Mouse (Mus musculus) midbrain, embryonic 16.5 days (tissue): ENCODE measurements around the gene Blmh. TPM values are rescaled to one million over a fixed set of nuclear protein-coding genes. Genes with fewer than 3 reads are reported as not detected.

Experiments
- ATAC-seq: fragments of 200-750 bp; cut with Nextera tagmentation; 2 replicates; pipeline ENCODE4 v1.8.0; 2017; ENCODE audit warnings: moderate TSS enrichment
- H3K27ac ChIP-seq: fragments of 300-500 bp; sonication (generic); 2 replicates; pipeline ENCODE4 v1.5.1; 2014; ENCODE audit warnings: mild to moderate bottlenecking, low read length, mixed read lengths
- H3K27me3 ChIP-seq: fragments of 300-500 bp; sonication (generic); 2 replicates; pipeline ENCODE4 v1.6.1; 2014; ENCODE audit warnings: low read depth, low read length, mixed read lengths; ENCODE audit not compliant: control insufficient read depth, insufficient read depth
- H3K36me3 ChIP-seq: fragments of 300-500 bp; sonication (generic); 2 replicates; pipeline ENCODE4 v1.6.1; 2014; ENCODE audit warnings: mild to moderate bottlenecking, low read length, moderate library complexity, mixed read lengths; ENCODE audit not compliant: control insufficient read depth, insufficient read depth
- H3K4me1 ChIP-seq: fragments of 300-500 bp; sonication (generic); 2 replicates; pipeline ENCODE4 v1.6.1; 2014; ENCODE audit warnings: mild to moderate bottlenecking, low read length, mixed read lengths; ENCODE audit not compliant: control insufficient read depth, insufficient read depth
- H3K4me2 ChIP-seq: fragments of 300-500 bp; sonication (generic); 2 replicates; pipeline ENCODE4 v1.6.1; 2014; ENCODE audit warnings: mild to moderate bottlenecking, low read length, mixed read lengths
- H3K4me3 ChIP-seq: fragments of 300-500 bp; sonication (generic); 2 replicates; pipeline ENCODE4 v1.5.1; 2014; ENCODE audit warnings: low read depth, mild to moderate bottlenecking, low read length, moderate library complexity, mixed read lengths
- H3K9ac ChIP-seq: fragments of 300-500 bp; sonication (generic); 2 replicates; pipeline ENCODE4 v1.6.1; 2014; ENCODE audit warnings: low read depth, low read length, mixed read lengths
- H3K9me3 ChIP-seq: fragments of 300-500 bp; sonication (generic); replicated peaks from 2 replicates; pipeline ENCODE4 v1.6.1; 2014; ENCODE audit warnings: mild to moderate bottlenecking, low read length, mixed read lengths; ENCODE audit not compliant: control insufficient read depth, poor library complexity, severe bottlenecking
- WGBS: fragments of 180-500 bp; shearing (Covaris S2); extraction: QIAGEN DNeasy Blood & Tissue Kit; methylation state at CpG from one replicate; pipeline ENCODE4 v1.1.7; 2014; 5-methylcytosine and 5-hydroxymethylcytosine counted together
- polyA plus RNA-seq: library from polyadenylated mRNA; unstranded; fragments of >200 nt; fragmentation: Nextera tagmentation; extraction: Ambion mirVana; gene quantifications from 2 replicates; pipeline ENCODE4 v1.2.1, GENCODE M21; 2015

Blmh gene
- polyA plus RNA-seq: 139 and 151 TPM in 2 replicates

- H3K27ac ChIP-seq: no peak within 1 kb of the TSS
- no peaks in the 10 kb centered on the region for H3K36me3 ChIP-seq
- WGBS: 80% methylated on average over 6 of the region's 6 CpGs
- H3K9me3 ChIP-seq: no peaks in the 10 kb centered on the region
- ATAC-seq: no peak
- no peaks in the 10 kb centered on the region for H3K4me1 ChIP-seq
- H3K27me3 ChIP-seq: no peaks in the 10 kb centered on the region
- no peak within 1 kb of the TSS for H3K4me2 ChIP-seq
- no peak within 1 kb of the TSS for H3K9ac ChIP-seq
- H3K4me3 ChIP-seq: no peak within 1 kb of the TSS
These were observed at the start of gene Blmh for GRCm38 (mm10) chr11:76924759-76925236. TSS of gene Blmh (plus strand) at chr11:76924809.

- Histone ChIP-seq H3K36me3 (no peaks in the 10 kb centered on the region), H3K27me3 (no peaks in the 10 kb centered on the region), H3K4me3 (no peak overlapping the region), H3K4me1 (no peaks in the 10 kb centered on the region), H3K9ac (no peak overlapping the region), H3K9me3 (no peaks in the 10 kb centered on the region), H3K4me2 (no peak overlapping the region), H3K27ac (no peak overlapping the region)
- 83% methylated on average over 5 of the region's 5 CpGs for WGBS
- ATAC-seq: no peak
These were observed 44.8 kb upstream of the Blmh start for GRCm38 (mm10) chr11:76879816-76880215.

- ATAC-seq: no peak
- WGBS: 27% methylated on average over 5 of the region's 5 CpGs
- H3K4me1 ChIP-seq: no peaks in the 10 kb centered on the region
- H3K4me3 ChIP-seq: no peak overlapping the region
- H3K36me3 ChIP-seq: no peaks in the 10 kb centered on the region
- no peaks in the 10 kb centered on the region for H3K9me3 ChIP-seq
- H3K27me3 ChIP-seq: no peaks in the 10 kb centered on the region
- H3K4me2 ChIP-seq: no peak overlapping the region
- no peak overlapping the region for H3K9ac ChIP-seq
- no peak overlapping the region for H3K27ac ChIP-seq
These were observed 40.2 kb upstream of the Blmh start for GRCm38 (mm10) chr11:76884451-76884850.

- Histone ChIP-seq H3K27me3 (no peaks in the 10 kb centered on the region), H3K4me2 (no peak overlapping the region), H3K36me3 (no peaks in the 10 kb centered on the region), H3K9me3 (no peaks in the 10 kb centered on the region), H3K27ac (no peak overlapping the region), H3K4me1 (no peaks in the 10 kb centered on the region), H3K4me3 (no peak overlapping the region), H3K9ac (no peak overlapping the region)
- no peak for ATAC-seq
- 75% methylated on average over 10 of the region's 10 CpGs for WGBS
These were observed 35.1 kb upstream of the Blmh start for GRCm38 (mm10) chr11:76889339-76890164.

GRCm38 (mm10) chr11:76891171-76891570 lies 33.4 kb upstream of the Blmh start:
- Histone ChIP-seq H3K4me2 (no peak overlapping the region), H3K4me3 (no peak overlapping the region), H3K9ac (no peak overlapping the region), H3K4me1 (no peaks in the 10 kb centered on the region), H3K27me3 (no peaks in the 10 kb centered on the region), H3K36me3 (no peaks in the 10 kb centered on the region), H3K27ac (no peak overlapping the region), H3K9me3 (no peaks in the 10 kb centered on the region)
- no peak for ATAC-seq
- 92% methylated on average over 7 of the region's 7 CpGs for WGBS

- H3K4me2 ChIP-seq: no peak overlapping the region
- H3K27ac ChIP-seq: no peak overlapping the region
- no peak overlapping the region for H3K4me3 ChIP-seq
- no peaks in the 10 kb centered on the region for H3K36me3 ChIP-seq
- H3K27me3 ChIP-seq: no peaks in the 10 kb centered on the region
- 85% methylated on average over 4 of the region's 4 CpGs for WGBS
- no peak overlapping the region for H3K9ac ChIP-seq
- no peaks in the 10 kb centered on the region for H3K4me1 ChIP-seq
- no peaks in the 10 kb centered on the region for H3K9me3 ChIP-seq
- ATAC-seq: no peak
These were observed 32.8 kb upstream of the Blmh start for GRCm38 (mm10) chr11:76891738-76892349.

- H3K27me3 ChIP-seq: no peaks in the 10 kb centered on the region
- no peak for ATAC-seq
- no peaks in the 10 kb centered on the region for H3K36me3 ChIP-seq
- no peak overlapping the region for H3K27ac ChIP-seq
- WGBS: 91% methylated on average over 3 of the region's 3 CpGs
- no peak overlapping the region for H3K4me3 ChIP-seq
- no peak overlapping the region for H3K9ac ChIP-seq
- H3K4me1 ChIP-seq: no peaks in the 10 kb centered on the region
- H3K9me3 ChIP-seq: no peaks in the 10 kb centered on the region
- H3K4me2 ChIP-seq: no peak overlapping the region
These were observed 31.6 kb upstream of the Blmh start for GRCm38 (mm10) chr11:76892972-76893371.

GRCm38 (mm10) chr11:76893570-76893969 lies 31.0 kb upstream of the Blmh start:
- H3K27ac ChIP-seq: no peak overlapping the region
- H3K9ac ChIP-seq: no peak overlapping the region
- no peak overlapping the region for H3K4me3 ChIP-seq
- no peaks in the 10 kb centered on the region for H3K9me3 ChIP-seq
- H3K4me1 ChIP-seq: no peaks in the 10 kb centered on the region
- 54% methylated on average over 4 of the region's 4 CpGs for WGBS
- no peak for ATAC-seq
- no peaks in the 10 kb centered on the region for H3K36me3 ChIP-seq
- no peak overlapping the region for H3K4me2 ChIP-seq
- no peaks in the 10 kb centered on the region for H3K27me3 ChIP-seq

- Histone ChIP-seq H3K4me2 (no peak overlapping the region), H3K27me3 (no peaks in the 10 kb centered on the region), H3K36me3 (no peaks in the 10 kb centered on the region), H3K9ac (no peak overlapping the region), H3K9me3 (no peaks in the 10 kb centered on the region), H3K4me3 (no peak overlapping the region), H3K4me1 (no peaks in the 10 kb centered on the region), H3K27ac (no peak overlapping the region)
- 34% methylated on average over 5 of the region's 5 CpGs for WGBS
- no peak for ATAC-seq
These were observed 30.4 kb upstream of the Blmh start for GRCm38 (mm10) chr11:76894240-76894639.
